Mouse (Mus musculus) neural tube, embryonic 10.5 days (tissue): ENCODE data around the gene Hcn1.

ENCODE experiments used
- DNase-seq: peaks from one replicate; pipeline ENCODE4 v3.0.0-alpha.2; 2017; ENCODE audit warnings: low spot score; ENCODE audit errors: extremely low spot score

Gene Hcn1

GRCm38 (mm10) chr13:117602181-117602580, at the start of gene Hcn1:
Gene Hcn1, plus strand, starts transcription at chr13:117602320.
- peak; percentile 84 for DNase-seq

GRCm38 (mm10) chr13:117567251-117567650, 34.9 kb upstream of the Hcn1 start:
- no peak for DNase-seq

- no peak for DNase-seq
These were observed 30.4 kb upstream of the Hcn1 start for GRCm38 (mm10) chr13:117571747-117572146.

- no peak for DNase-seq
These were observed 7.5 kb upstream of the Hcn1 start for GRCm38 (mm10) chr13:117594494-117595182.

GRCm38 (mm10) chr13:117595183-117595532, 7.0 kb upstream of the Hcn1 start:
- DNase-seq = no peak

GRCm38 (mm10) chr13:117601331-117601965, 672 bp upstream of the Hcn1 start:
- DNase-seq = no peak

- DNase-seq = peak; percentile 58
These were observed 668 bp downstream of the Hcn1 start for GRCm38 (mm10) chr13:117602617-117603358.

- DNase-seq = peak; percentile 24
These were observed 1.3 kb downstream of the Hcn1 start for GRCm38 (mm10) chr13:117603421-117603820.

- DNase-seq = peak; percentile 20
These were observed 2.0 kb downstream of the Hcn1 start for GRCm38 (mm10) chr13:117604073-117604472.

- DNase-seq = no peak
These were observed 3.0 kb downstream of the Hcn1 start for GRCm38 (mm10) chr13:117604971-117605750.

GRCm38 (mm10) chr13:117611881-117612280, 9.8 kb downstream of the Hcn1 start:
- no peak for DNase-seq

GRCm38 (mm10) chr13:117619544-117619943, 17.4 kb downstream of the Hcn1 start:
- no peak for DNase-seq

GRCm38 (mm10) chr13:117657501-117657900, 55.4 kb downstream of the Hcn1 start:
- no peak for DNase-seq

- DNase-seq = no peak
These were observed 56.5 kb downstream of the Hcn1 start for GRCm38 (mm10) chr13:117658414-117659175.

- no peak for DNase-seq
These were observed 57.4 kb downstream of the Hcn1 start for GRCm38 (mm10) chr13:117659511-117659910.

GRCm38 (mm10) chr13:117662661-117663060, 60.5 kb downstream of the Hcn1 start:
- no peak for DNase-seq

- DNase-seq = no peak
These were observed 67.2 kb downstream of the Hcn1 start for GRCm38 (mm10) chr13:117669303-117669702.

- no peak for DNase-seq
These were observed 69.7 kb downstream of the Hcn1 start for GRCm38 (mm10) chr13:117671851-117672250.

- DNase-seq = no peak
These were observed 74.3 kb downstream of the Hcn1 start for GRCm38 (mm10) chr13:117676418-117676817.

- no peak for DNase-seq
These were observed 85.5 kb downstream of the Hcn1 start for GRCm38 (mm10) chr13:117687670-117688069.
